Comparison of ENCODE assay signal across 20 mouse cellular contexts in the genomic region with DNA sequence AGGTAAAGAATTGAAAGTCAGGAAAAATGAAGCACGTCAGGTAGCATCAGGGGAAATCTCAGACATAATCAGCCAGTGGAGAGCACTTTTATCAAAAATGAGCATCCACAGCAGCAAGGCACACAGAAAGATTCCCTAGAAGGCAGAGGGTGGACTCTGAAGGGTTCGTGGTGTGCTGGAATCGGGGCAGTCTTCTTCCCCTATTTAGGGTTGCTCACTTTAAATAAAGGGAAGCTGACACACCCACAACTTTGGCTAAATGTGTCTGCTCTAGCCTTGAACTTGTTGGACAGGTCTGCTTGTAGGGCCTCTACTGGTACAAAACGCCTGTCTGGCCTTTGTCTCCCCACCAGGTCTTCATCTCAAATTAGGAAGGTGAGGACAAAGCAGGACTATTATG. TPM values are rescaled to one million over a fixed set of nuclear protein-coding genes. Genes with fewer than 3 reads are reported as not detected.
DNase-seq lines count a peak whose midpoint lies in the region; ATAC-seq and TF ChIP-seq lines count a peak whose summit lies in the region.
"Had no signal": no experiment of that assay in that cellular context is flagged by ENCODE, and none has a peak within 500 bp of the region (broad histone marks: within the 10 kb centered on the region; RNA-seq: fewer than 3 reads in every experiment).

No protein-coding gene starts in this region.

- peak; percentile 13 for DNase-seq in MEL (ENCODE audit: low read depth, low spot score)
- DNase-seq in heart, postnatal 36 days = no peak
- DNase-seq in lung, postnatal 4 days = no peak
- DNase-seq: adrenal gland, adult 8-10 months; adrenal gland, postnatal 14 days; adrenal gland, postnatal 36 days; cerebellum, adult 11-12 months; cerebellum, adult 2 months; cerebellum, adult 9-10 months; cerebellum, postnatal 10 days; cerebellum, postnatal 25 days; forebrain, postnatal 0 days had no signal

- no peaks in the 10 kb centered on the region for H3K27me3 ChIP-seq in MEL (ENCODE audit: control insufficient read depth in 1 of 2, insufficient read depth in 2 of 2, low read length in 2 of 2)
- H3K27me3 ChIP-seq: embryonic facial prominence, embryonic 12.5 days; forebrain, embryonic 13.5 days; forebrain, embryonic 15.5 days; Patski had no signal

- ATAC-seq in megakaryocyte, adult 5-6 weeks (ENCODE audit: poor library complexity, severe bottlenecking) = peak; percentile 54; the same call in 1 of the 2 replicates
- peak; percentile 50; the same call in 1 of the 2 replicates for ATAC-seq in monocyte, adult 5-6 weeks (replicated peaks; ENCODE audit: insufficient number of reproducible peaks, low FRiP score, low TSS enrichment, poor library complexity, severe bottlenecking)
- ATAC-seq: activated CD4-positive, CD25-positive, alpha-beta regulatory T cell, adult 4 months; forebrain, embryonic 13.5 days; forebrain, embryonic 15.5 days; forebrain, postnatal 0 days; Patski had no signal

- TF ChIP-seq RAD21 in MEL (IDR thresholded peaks at IDR 0.05; ENCODE audit: low read depth, low read length) = no peak

- no peaks in the 10 kb centered on the region for H3K4me1 ChIP-seq in MEL (ENCODE audit: control insufficient read depth in 1 of 2, insufficient read depth in 2 of 2, low read length in 2 of 2)
- H3K4me1 ChIP-seq: embryonic facial prominence, embryonic 10.5 days; embryonic facial prominence, embryonic 12.5 days; forebrain, embryonic 13.5 days; forebrain, embryonic 15.5 days had no signal

- H3K9ac ChIP-seq in MEL (ENCODE audit: control insufficient read depth, low read depth, low read length, poor library complexity, severe bottlenecking) = no peak overlapping the region
- H3K9ac ChIP-seq: embryonic facial prominence, embryonic 12.5 days; forebrain, embryonic 13.5 days; forebrain, embryonic 15.5 days; forebrain, postnatal 0 days had no signal

- intact Hi-C loops in heart, postnatal 36 days (cut with DNase I) = no loop called here

- no peaks in the 10 kb centered on the region for H3K79me2 ChIP-seq in MEL (ENCODE audit: control insufficient read depth, insufficient read depth, low read length, poor library complexity)

- TF ChIP-seq EP300 in MEL (IDR thresholded peaks at IDR 0.05; ENCODE audit: low read depth in 1 of 2, low read length in 2 of 2) = no peak

- no peak for TF ChIP-seq POLR2A in MEL (IDR thresholded peaks at IDR 0.05; ENCODE audit: control insufficient read depth in 1 of 2, insufficient read depth in 1 of 2, low read depth in 1 of 2, low read length in 2 of 2, poor library complexity in 1 of 2)

- no peak overlapping the region for H3K27ac ChIP-seq in MEL (ENCODE audit: control insufficient read depth, low read depth, low read length)
- H3K27ac ChIP-seq: embryonic facial prominence, embryonic 10.5 days; embryonic facial prominence, embryonic 12.5 days; forebrain, embryonic 13.5 days; forebrain, embryonic 15.5 days had no signal

- H3K36me3 ChIP-seq in MEL (ENCODE audit: control insufficient read depth in 1 of 2, insufficient read depth in 2 of 2, low read length in 2 of 2) = no peaks in the 10 kb centered on the region; a peak in 1 of 4 replicates

- no peak for TF ChIP-seq CTCF in MEL (IDR thresholded peaks at IDR 0.05 in 2 of 3, conservative IDR thresholded peaks at IDR 0.05 in 1 of 3; ENCODE audit: control insufficient read depth in 1 of 3, insufficient read depth in 1 of 3, low read depth in 2 of 3, low read length in 3 of 3, poor library complexity in 1 of 3, severe bottlenecking in 1 of 3)

- no peak overlapping the region for H3K4me3 ChIP-seq in MEL (ENCODE audit: control insufficient read depth in 1 of 2, insufficient read depth in 1 of 2, low read depth in 2 of 2, low read length in 2 of 2)
- H3K4me3 ChIP-seq: embryonic facial prominence, embryonic 10.5 days; embryonic facial prominence, embryonic 12.5 days; forebrain, embryonic 13.5 days; forebrain, embryonic 15.5 days had no signal

- H3K9me3 ChIP-seq in MEL (replicated peaks; ENCODE audit: insufficient read depth, low read length) = no peaks in the 10 kb centered on the region
- H3K9me3 ChIP-seq: embryonic facial prominence, embryonic 10.5 days; embryonic facial prominence, embryonic 12.5 days; forebrain, embryonic 13.5 days; forebrain, embryonic 15.5 days had no signal

TF ChIP-seq in MEL, 35 proteins besides CTCF, POLR2A, EP300 and RAD21:
- TF ChIP-seq POLR2AphosphoS2 (IDR thresholded peaks at IDR 0.05; ENCODE audit: low read length) = no peak
- no peak for TF ChIP-seq HCFC1 (IDR thresholded peaks at IDR 0.05; ENCODE audit: low read depth, low read length)

RNA-seq across cellular contexts. Expression of a gene that starts 47.1 kb away (rescaled TPM):
- 18.3 and 20.6 TPM in 2 replicates for total RNA-seq in MEL (2012; rRNA removed)
- polyA plus RNA-seq in MEL (2012; ENCODE audit: insufficient read depth in 1 of 2, insufficient read length in 2 of 2, low read depth in 1 of 2, low replicate concordance in 2 of 2, missing spikeins in 1 of 2) = 100 to 1,000 TPM in 1 of 2 experiments, 10 to 100 TPM in 1; 27.6 to 124 TPM
- total RNA-seq in megakaryocyte, adult 5-6 weeks (2015) = 76.6 and 82.8 TPM in 2 replicates
- total RNA-seq in megakaryocyte, adult 5-6 weeks (2017) = 96.2 and 100 TPM in 2 replicates
- total RNA-seq in monocyte, adult 5-6 weeks (2017) = 93.0 to 117 TPM (median 105 TPM) in 3 replicates
- 10 to 100 TPM; 39.0 to 42.1 TPM for total RNA-seq in heart, postnatal 36 days (2021)
